Mouse (Mus musculus) liver, adult (tissue): ENCODE measurements around the gene Orm2.

Experiments
- GATA4 ChIP-seq: IDR thresholded peaks from 2 replicates; pipeline ENCODE4 v1.6.1; 2014; ENCODE audit warnings: mild to moderate bottlenecking, low read length; ENCODE audit not compliant: insufficient replicate concordance

Orm2 gene

GRCm38 (mm10) chr4:63371890-63372289, 9.6 kb downstream of the Orm2 start:
- no peak for TF ChIP-seq GATA4

GRCm38 (mm10) chr4:63373404-63373803, 11.2 kb downstream of the Orm2 start:
- TF ChIP-seq GATA4: no peak

GRCm38 (mm10) chr4:63374331-63374730, 12.1 kb downstream of the Orm2 start:
- no peak for TF ChIP-seq GATA4

GRCm38 (mm10) chr4:63375367-63375766, 13.1 kb downstream of the Orm2 start:
- TF ChIP-seq GATA4: no peak

GRCm38 (mm10) chr4:63377483-63377882, 15.2 kb downstream of the Orm2 start:
- no peak for TF ChIP-seq GATA4

- no peak for TF ChIP-seq GATA4
These were observed 20.6 kb downstream of the Orm2 start for GRCm38 (mm10) chr4:63382676-63383369.

GRCm38 (mm10) chr4:63383474-63383873, 21.2 kb downstream of the Orm2 start:
- TF ChIP-seq GATA4: no peak

GRCm38 (mm10) chr4:63384262-63384661, 22.0 kb downstream of the Orm2 start:
- TF ChIP-seq GATA4: no peak

- TF ChIP-seq GATA4: no peak
These were observed 23.0 kb downstream of the Orm2 start for GRCm38 (mm10) chr4:63385253-63385652.

- no peak for TF ChIP-seq GATA4
These were observed 23.5 kb downstream of the Orm2 start for GRCm38 (mm10) chr4:63385784-63386183.

- no peak for TF ChIP-seq GATA4
These were observed 25.8 kb downstream of the Orm2 start for GRCm38 (mm10) chr4:63388029-63388428.

GRCm38 (mm10) chr4:63389121-63389886, 27.1 kb downstream of the Orm2 start:
- no peak for TF ChIP-seq GATA4

- TF ChIP-seq GATA4: no peak
These were observed 27.8 kb downstream of the Orm2 start for GRCm38 (mm10) chr4:63389887-63390528.

GRCm38 (mm10) chr4:63391322-63391721, 29.1 kb downstream of the Orm2 start:
- no peak for TF ChIP-seq GATA4

- no peak for TF ChIP-seq GATA4
These were observed 35.8 kb downstream of the Orm2 start for GRCm38 (mm10) chr4:63397981-63398537.
